Mouse (Mus musculus) limb, embryonic 11.5 days (tissue): ENCODE results near the gene Gpr87. TPM values are rescaled to one million over a fixed set of nuclear protein-coding genes. Genes with fewer than 3 reads are reported as not detected.

Experiments
- ATAC-seq: fragments of 200-750 bp; cut with Nextera tagmentation; 2 replicates; pipeline ENCODE4 v1.8.0; 2017; ENCODE audit warnings: low read depth; ENCODE audit not compliant: insufficient number of reproducible peaks, low FRiP score, low TSS enrichment
- DNase-seq: peaks from one replicate; pipeline ENCODE4 v3.0.0-alpha.2; 2015; ENCODE audit warnings: low spot score
- H3K27ac ChIP-seq: fragments of 300-500 bp; sonication (generic); replicated peaks from 2 replicates; pipeline ENCODE4 v1.5.1; 2014; ENCODE audit warnings: low read depth, mild to moderate bottlenecking, low read length
- H3K27me3 ChIP-seq: fragments of 300-500 bp; sonication (generic); 2 replicates; pipeline ENCODE4 v1.6.1; 2014; ENCODE audit warnings: mild to moderate bottlenecking, low read length, mixed read lengths; ENCODE audit not compliant: control insufficient read depth, insufficient read depth
- H3K36me3 ChIP-seq: fragments of 300-500 bp; sonication (generic); 2 replicates; pipeline ENCODE4 v1.6.1; 2014; ENCODE audit warnings: mild to moderate bottlenecking, low read length, moderate library complexity, mixed read lengths; ENCODE audit not compliant: control insufficient read depth, insufficient read depth
- H3K4me1 ChIP-seq: fragments of 300-500 bp; sonication (generic); 2 replicates; pipeline ENCODE4 v1.6.1; 2014; ENCODE audit warnings: low read length, mixed read lengths; ENCODE audit not compliant: control insufficient read depth, insufficient read depth
- H3K4me2 ChIP-seq: fragments of 300-500 bp; sonication (generic); 2 replicates; pipeline ENCODE4 v1.6.1; 2014; ENCODE audit warnings: low read depth, mild to moderate bottlenecking, moderate library complexity; ENCODE audit not compliant: severe bottlenecking
- H3K4me3 ChIP-seq: fragments of 300-500 bp; sonication (generic); 2 replicates; pipeline ENCODE4 v1.5.1; 2014; ENCODE audit warnings: low read depth, low read length
- H3K9ac ChIP-seq: fragments of 300-500 bp; sonication (generic); 2 replicates; pipeline ENCODE4 v1.6.1; 2014; ENCODE audit warnings: mild to moderate bottlenecking, low read length
- H3K9me3 ChIP-seq: fragments of 300-500 bp; sonication (generic); 2 replicates; pipeline ENCODE4 v1.6.1; 2016; ENCODE audit warnings: low read length; ENCODE audit not compliant: control insufficient read depth
- WGBS: fragments of 180-500 bp; shearing (Covaris S2); extraction: QIAGEN DNeasy Blood & Tissue Kit; methylation state at CpG from one replicate; pipeline ENCODE4 v1.1.7; 2014; 5-methylcytosine and 5-hydroxymethylcytosine counted together
- polyA plus RNA-seq: library from polyadenylated mRNA; unstranded; fragments of >200 nt; fragmentation: Nextera tagmentation; extraction: Ambion mirVana; gene quantifications from 2 replicates; pipeline ENCODE4 v1.2.1, GENCODE M21; 2014

Gpr87 gene
- polyA plus RNA-seq, 1 experiment from 2014 or later: 0.68 TPM

DNA sequence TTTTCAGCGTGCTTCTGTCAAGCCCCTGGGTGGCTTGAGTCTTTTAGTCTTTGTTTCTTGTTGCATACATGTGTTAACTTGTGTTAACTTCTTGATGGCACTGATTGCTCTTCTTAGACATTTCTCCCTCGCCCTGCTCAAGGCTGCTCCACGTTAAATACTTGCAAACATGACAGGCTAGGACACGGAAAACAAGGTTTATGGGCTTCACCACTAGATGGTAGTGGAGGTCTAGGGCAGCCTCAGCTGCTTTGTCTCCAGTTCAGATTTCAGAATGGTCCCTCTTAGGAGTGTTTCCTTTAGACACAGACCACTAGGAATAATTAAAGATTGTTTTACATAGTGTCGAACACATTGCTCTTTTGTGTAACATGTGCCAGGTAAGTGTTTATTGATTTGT is 19.7 kb downstream of the Gpr87 start:
- no peak overlapping the region for H3K4me2 ChIP-seq
- H3K27ac ChIP-seq: no peak overlapping the region
- H3K9me3 ChIP-seq: no peaks in the 10 kb centered on the region
- no peaks in the 10 kb centered on the region for H3K27me3 ChIP-seq
- H3K9ac ChIP-seq: no peak overlapping the region
- 32% methylated on average over 5 of the region's 5 CpGs for whole genome bisulfite sequencing
- DNase-seq (peak; percentile 54), ATAC-seq (peak; percentile 72; the same call in 1 of the 2 replicates)
- H3K4me1 ChIP-seq: no peaks in the 10 kb centered on the region
- H3K4me3 ChIP-seq: no peak overlapping the region
- H3K36me3 ChIP-seq: no peaks in the 10 kb centered on the region

GRCm38 (mm10) chr3:59174426-59175154 is 20.3 kb downstream of the Gpr87 start:
- no peak overlapping the region for H3K9ac ChIP-seq
- 76% methylated on average over 6 of the region's 6 CpGs for WGBS
- H3K4me3 ChIP-seq: no peak overlapping the region
- ATAC-seq: no peak
- no peak overlapping the region for H3K27ac ChIP-seq
- no peak for DNase-seq
- no peak overlapping the region for H3K4me2 ChIP-seq
- H3K27me3 ChIP-seq: no peaks in the 10 kb centered on the region
- no peaks in the 10 kb centered on the region for H3K36me3 ChIP-seq
- no peaks in the 10 kb centered on the region for H3K4me1 ChIP-seq
- no peaks in the 10 kb centered on the region for H3K9me3 ChIP-seq

DNA sequence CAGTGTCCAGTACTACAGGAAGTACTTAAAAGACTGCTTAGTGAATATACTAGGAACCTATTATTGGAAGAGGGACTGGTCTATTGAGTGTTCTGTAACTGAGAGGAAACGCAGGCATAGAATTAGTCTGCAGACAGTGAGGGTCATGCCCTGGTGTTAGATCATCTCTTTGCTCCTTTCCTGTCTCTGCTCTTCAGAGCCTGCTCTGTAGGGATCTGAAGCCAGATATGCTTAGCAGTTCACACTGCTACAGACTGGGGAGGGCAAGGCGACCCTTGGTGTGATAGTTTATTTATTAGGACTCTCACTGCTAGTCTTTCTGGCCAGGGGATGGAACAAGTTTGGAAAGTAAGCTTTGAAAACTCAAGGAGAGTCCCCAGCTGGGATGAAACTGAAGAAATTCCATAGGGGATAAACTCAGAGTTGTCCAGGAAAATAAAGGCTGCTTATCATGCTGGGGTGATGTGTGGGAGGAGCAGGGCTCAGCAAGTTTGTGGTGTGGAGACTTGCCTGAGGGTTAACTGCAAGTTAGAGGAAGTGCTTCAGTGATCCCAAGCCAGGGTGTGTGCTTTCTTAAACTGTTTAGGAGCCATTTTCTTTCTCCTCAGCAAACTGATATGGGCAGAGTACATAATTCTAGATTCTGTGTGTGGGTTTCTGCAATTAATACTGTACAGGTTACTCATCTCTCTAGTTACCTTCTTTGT is 24.8 kb downstream of the Gpr87 start:
- Histone ChIP-seq H3K4me1 (no peaks in the 10 kb centered on the region), H3K27ac (no peak overlapping the region), H3K27me3 (no peaks in the 10 kb centered on the region), H3K36me3 (no peaks in the 10 kb centered on the region), H3K4me2 (no peak overlapping the region), H3K9me3 (no peaks in the 10 kb centered on the region), H3K9ac (no peak overlapping the region), H3K4me3 (no peak overlapping the region)
- WGBS: 34% methylated on average over 2 of the region's 2 CpGs
- ATAC-seq (no peak), DNase-seq (no peak)

DNA sequence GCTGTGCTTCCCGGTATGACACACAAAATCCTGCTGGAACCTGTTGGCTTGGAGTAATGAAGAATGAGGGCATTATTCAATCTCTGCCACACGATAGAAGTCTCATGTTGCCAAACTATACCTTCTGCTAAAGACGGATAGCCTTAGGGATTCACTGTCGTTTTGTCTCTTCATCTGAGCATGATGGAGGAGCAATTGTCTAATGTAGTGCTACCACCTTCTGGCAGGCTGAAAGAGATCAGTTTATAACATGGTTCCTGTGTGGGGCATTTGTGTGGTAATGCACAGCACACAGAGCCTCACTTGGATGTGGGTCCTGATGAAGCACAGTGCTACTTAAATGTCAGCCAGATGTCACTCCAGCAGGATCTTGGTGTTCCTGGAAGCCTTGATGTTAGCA is 25.7 kb downstream of the Gpr87 start:
- Histone ChIP-seq H3K4me2 (no peak overlapping the region), H3K4me3 (no peak overlapping the region), H3K27me3 (no peaks in the 10 kb centered on the region), H3K9ac (no peak overlapping the region), H3K36me3 (no peaks in the 10 kb centered on the region), H3K9me3 (no peaks in the 10 kb centered on the region), H3K4me1 (no peaks in the 10 kb centered on the region), H3K27ac (no peak overlapping the region)
- DNase-seq (no peak), ATAC-seq (no peak)
- 78% methylated on average over 4 of the region's 4 CpGs for WGBS

DNA sequence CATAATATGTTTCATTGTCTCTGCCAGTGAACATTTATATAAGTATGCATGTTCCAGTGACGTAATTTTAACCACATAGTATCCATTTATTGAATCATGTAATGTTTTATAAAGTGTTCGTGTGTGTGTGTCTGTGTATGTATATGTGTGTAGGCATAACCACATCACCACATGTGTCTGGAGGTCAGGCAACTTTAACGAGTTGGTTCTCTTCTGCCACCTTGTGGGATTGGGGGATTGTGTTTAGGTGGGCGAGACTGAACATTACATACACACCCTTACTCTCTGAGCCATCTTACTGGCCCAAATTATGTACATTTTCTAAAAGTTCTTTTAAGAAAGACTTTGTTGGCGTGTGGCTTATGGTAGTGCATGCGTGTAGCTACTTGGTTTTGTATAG is 26.4 kb downstream of the Gpr87 start:
- H3K9me3 ChIP-seq: no peaks in the 10 kb centered on the region
- no peaks in the 10 kb centered on the region for H3K27me3 ChIP-seq
- WGBS: 90% methylated on average over 6 of the region's 6 CpGs
- ATAC-seq: no peak
- no peak overlapping the region for H3K27ac ChIP-seq
- DNase-seq: no peak
- no peaks in the 10 kb centered on the region for H3K4me1 ChIP-seq
- no peak overlapping the region for H3K9ac ChIP-seq
- no peaks in the 10 kb centered on the region for H3K36me3 ChIP-seq
- no peak overlapping the region for H3K4me3 ChIP-seq
- H3K4me2 ChIP-seq: no peak overlapping the region

GRCm38 (mm10) chr3:59167417-59168054 is 27.4 kb downstream of the Gpr87 start:
- H3K27ac ChIP-seq: no peak overlapping the region
- no peaks in the 10 kb centered on the region for H3K36me3 ChIP-seq
- H3K9me3 ChIP-seq: no peaks in the 10 kb centered on the region
- H3K4me3 ChIP-seq: no peak overlapping the region
- 61% methylated on average over 2 of the region's 2 CpGs for WGBS
- DNase-seq (no peak), ATAC-seq (no peak)
- no peaks in the 10 kb centered on the region for H3K27me3 ChIP-seq
- no peak overlapping the region for H3K4me2 ChIP-seq
- no peaks in the 10 kb centered on the region for H3K4me1 ChIP-seq
- H3K9ac ChIP-seq: no peak overlapping the region

DNA sequence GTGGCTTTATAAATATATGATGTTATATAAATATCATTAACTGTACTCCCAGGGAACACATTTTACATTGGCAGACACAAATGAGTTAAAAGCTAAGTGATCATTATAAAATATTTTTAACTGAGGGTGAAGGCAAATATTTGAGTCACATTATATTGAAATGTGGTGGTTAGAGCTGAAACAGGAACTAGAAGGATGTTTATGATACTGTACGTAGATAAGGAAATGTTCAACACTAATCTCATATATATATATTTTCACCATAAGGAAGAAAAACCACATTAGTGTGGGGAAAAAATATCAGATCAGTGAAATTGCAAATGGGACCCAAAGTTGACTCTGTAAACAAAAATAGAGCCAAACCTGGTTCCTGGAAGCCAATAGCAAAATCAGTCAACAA is 34.4 kb downstream of the Gpr87 start:
- ATAC-seq (no peak), DNase-seq (no peak)
- H3K27me3 ChIP-seq: no peaks in the 10 kb centered on the region
- H3K27ac ChIP-seq: no peak overlapping the region
- H3K9me3 ChIP-seq: no peaks in the 10 kb centered on the region
- H3K9ac ChIP-seq: no peak overlapping the region
- H3K36me3 ChIP-seq: no peaks in the 10 kb centered on the region
- WGBS: 93% methylated on average over 1 of the region's 1 CpGs
- H3K4me3 ChIP-seq: no peak overlapping the region
- no peak overlapping the region for H3K4me2 ChIP-seq
- no peaks in the 10 kb centered on the region for H3K4me1 ChIP-seq

GRCm38 (mm10) chr3:59157048-59157447 is 37.9 kb downstream of the Gpr87 start:
- H3K27ac ChIP-seq: no peak overlapping the region
- H3K9ac ChIP-seq: no peak overlapping the region
- WGBS: 95% methylated on average over 5 of the region's 5 CpGs
- no peaks in the 10 kb centered on the region for H3K27me3 ChIP-seq
- H3K4me1 ChIP-seq: no peaks in the 10 kb centered on the region
- H3K9me3 ChIP-seq: no peaks in the 10 kb centered on the region
- no peak for DNase-seq
- H3K36me3 ChIP-seq: no peaks in the 10 kb centered on the region
- no peak for ATAC-seq
- no peak overlapping the region for H3K4me2 ChIP-seq
- H3K4me3 ChIP-seq: no peak overlapping the region
